20 mouse cellular contexts compared by ENCODE assay signal in genomic region chr11:120049067-120049466, GRCm38 (mm10). TPM values are rescaled to one million over a fixed set of nuclear protein-coding genes. Genes with fewer than 3 reads are reported as not detected.
DNase-seq lines count a peak whose midpoint lies in the region; ATAC-seq lines count a peak whose summit lies in the region.
"Had no signal": no experiment of that assay in that cellular context is flagged by ENCODE, and none has a peak within 500 bp of the region (broad histone marks: within the 10 kb centered on the region; RNA-seq: fewer than 3 reads in every experiment).

No protein-coding gene starts in this region.

- peaks cover 47% of the 10 kb centered on the region for H3K27me3 ChIP-seq in kidney, embryonic 15.5 days
- H3K27me3 ChIP-seq in hindbrain, embryonic 11.5 days (ENCODE audit: control insufficient read depth, insufficient read depth, low read length) = peaks cover 26% of the 10 kb centered on the region
- H3K27me3 ChIP-seq: hindbrain, embryonic 15.5 days had no signal

- DNase-seq in heart, adult 11 months = peak; percentile 95
- no peak for DNase-seq in heart, postnatal 36 days
- DNase-seq in kidney, adult 9 months = peak; percentile 41
- peak; percentile 83 for DNase-seq in 3134 (ENCODE audit: extremely low read depth, insufficient read length, low spot score)
- peak; percentile 28 for DNase-seq in fibroblast of lung, adult 2 months (ENCODE audit: low read depth)
- no peak for DNase-seq in ovary, postnatal 10 days (ENCODE audit: low spot score)
- no peak for DNase-seq in hindbrain, embryonic 11.5 days (ENCODE audit: low spot score)
- DNase-seq: adrenal gland, adult 2 months; B cell, adult 2 months; cerebellum, adult 9-10 months; gastrocnemius, postnatal 25 days; lung, adult 18-20 months; lung, postnatal 14 days; spleen, adult 18-20 months; thymus, postnatal 36 days had no signal

- no peak overlapping the region for H3K27ac ChIP-seq in kidney, embryonic 15.5 days
- H3K27ac ChIP-seq in hindbrain, embryonic 11.5 days (ENCODE audit: low read depth, low read length) = no peak overlapping the region
- H3K27ac ChIP-seq: intestine, embryonic 15.5 days had no signal

- no peaks in the 10 kb centered on the region for H3K9me3 ChIP-seq in kidney, embryonic 15.5 days (replicated peaks)
- no peaks in the 10 kb centered on the region for H3K9me3 ChIP-seq in hindbrain, embryonic 11.5 days (ENCODE audit: control insufficient read depth, low read length)
- H3K9me3 ChIP-seq: hindbrain, embryonic 15.5 days; intestine, embryonic 15.5 days; neural tube, embryonic 13.5 days had no signal

- H3K4me1 ChIP-seq in kidney, embryonic 15.5 days = peaks cover 36% of the 10 kb centered on the region
- peaks cover 15% of the 10 kb centered on the region for H3K4me1 ChIP-seq in hindbrain, embryonic 11.5 days (replicated peaks; ENCODE audit: control insufficient read depth, insufficient read depth, low read length)

- H3K4me3 ChIP-seq in kidney, embryonic 15.5 days (replicated peaks) = no peak overlapping the region
- no peak overlapping the region for H3K4me3 ChIP-seq in hindbrain, embryonic 11.5 days (ENCODE audit: low read depth, low read length)
- H3K4me3 ChIP-seq: intestine, embryonic 15.5 days had no signal

- no peak for ATAC-seq in kidney, embryonic 15.5 days (replicated peaks; ENCODE audit: low FRiP score)
- no peak for ATAC-seq in hindbrain, embryonic 11.5 days (ENCODE audit: low FRiP score)
- ATAC-seq: intestine, embryonic 15.5 days had no signal

- H3K9ac ChIP-seq in kidney, embryonic 15.5 days = no peak overlapping the region
- no peak overlapping the region for H3K9ac ChIP-seq in hindbrain, embryonic 11.5 days (ENCODE audit: low read depth, low read length)
- H3K9ac ChIP-seq: intestine, embryonic 15.5 days had no signal

- intact Hi-C loops in heart, postnatal 36 days (cut with DNase I) = no loop called here

- WGBS in kidney, embryonic 15.5 days = 83% methylated on average over 8 of the region's 8 CpGs
- 80% methylated on average over 8 of the region's 8 CpGs for WGBS in hindbrain, embryonic 11.5 days

- H3K4me2 ChIP-seq in kidney, embryonic 15.5 days = no peak overlapping the region
- no peak overlapping the region for H3K4me2 ChIP-seq in hindbrain, embryonic 11.5 days (replicated peaks; ENCODE audit: low read depth, low read length)
- H3K4me2 ChIP-seq: liver, embryonic 11.5 days had no signal

- H3K36me3 ChIP-seq in kidney, embryonic 15.5 days = no peaks in the 10 kb centered on the region
- H3K36me3 ChIP-seq in hindbrain, embryonic 11.5 days (ENCODE audit: control insufficient read depth, insufficient read depth, low read length) = no peaks in the 10 kb centered on the region
- H3K36me3 ChIP-seq: hindbrain, embryonic 15.5 days; intestine, embryonic 15.5 days; neural tube, embryonic 13.5 days had no signal

RNA-seq across cellular contexts. Expression of gene Aatk, which starts 2.1 kb away (rescaled TPM):
- 1 to 10 TPM; 3.8 to 4.4 TPM for total RNA-seq in heart, postnatal 36 days (2021)
- 2.4 and 3.2 TPM in 2 replicates for polyA plus RNA-seq in kidney, embryonic 15.5 days (2015; fragmentation: Nextera tagmentation; extraction: Ambion mirVana)
- 1.9 TPM in 2 replicates for polyA plus RNA-seq in hindbrain, embryonic 11.5 days (2014; fragmentation: Nextera tagmentation; extraction: Ambion mirVana)

RNA-seq across cellular contexts. Expression of gene Cep131, which starts 37.6 kb away (rescaled TPM):
- 10 to 100 TPM in 1 of 2 experiments, 1 to 10 TPM in 1; 9.6 to 11.5 TPM for total RNA-seq in heart, postnatal 36 days (2021)
- polyA plus RNA-seq in kidney, embryonic 15.5 days (2015; fragmentation: Nextera tagmentation; extraction: Ambion mirVana) = 23.7 and 27.7 TPM in 2 replicates
- polyA plus RNA-seq in hindbrain, embryonic 11.5 days (2014; fragmentation: Nextera tagmentation; extraction: Ambion mirVana) = 24.2 and 24.6 TPM in 2 replicates

RNA-seq across cellular contexts. Expression of gene Tepsin, which starts 49.5 kb away (rescaled TPM):
- total RNA-seq in heart, postnatal 36 days (2021) = 1 to 10 TPM; 7.0 to 7.4 TPM
- 19.5 and 22.4 TPM in 2 replicates for polyA plus RNA-seq in kidney, embryonic 15.5 days (2015; fragmentation: Nextera tagmentation; extraction: Ambion mirVana)
- 16.9 and 17.6 TPM in 2 replicates for polyA plus RNA-seq in hindbrain, embryonic 11.5 days (2014; fragmentation: Nextera tagmentation; extraction: Ambion mirVana)

RNA-seq across cellular contexts. Expression of gene Ndufaf8, which starts 49.7 kb away (rescaled TPM):
- 10 to 100 TPM; 64.5 to 67.7 TPM for total RNA-seq in heart, postnatal 36 days (2021)
- polyA plus RNA-seq in kidney, embryonic 15.5 days (2015; fragmentation: Nextera tagmentation; extraction: Ambion mirVana) = 83.0 and 90.1 TPM in 2 replicates
- 62.8 and 67.5 TPM in 2 replicates for polyA plus RNA-seq in hindbrain, embryonic 11.5 days (2014; fragmentation: Nextera tagmentation; extraction: Ambion mirVana)

Comparison
In these comparisons a context has a peak if more than half of its experiments do, and no peak if none do; other contexts are left out.
1. DNase-seq: peak in heart, adult 11 months (single experiment), kidney, adult 9 months (single experiment), 3134 (single experiment) and fibroblast of lung, adult 2 months (single experiment); none in heart, postnatal 36 days (0 of 2), ovary, postnatal 10 days (single experiment) and hindbrain, embryonic 11.5 days (single experiment).